Mouse (Mus musculus) spleen, adult 12 weeks (tissue): ENCODE data around the gene Fam71e1.

Experiments
- DNase-seq: peaks from one replicate; pipeline ENCODE4 v3.0.0; 2022; ENCODE audit warnings: low spot score

Gene Fam71e1

DNA sequence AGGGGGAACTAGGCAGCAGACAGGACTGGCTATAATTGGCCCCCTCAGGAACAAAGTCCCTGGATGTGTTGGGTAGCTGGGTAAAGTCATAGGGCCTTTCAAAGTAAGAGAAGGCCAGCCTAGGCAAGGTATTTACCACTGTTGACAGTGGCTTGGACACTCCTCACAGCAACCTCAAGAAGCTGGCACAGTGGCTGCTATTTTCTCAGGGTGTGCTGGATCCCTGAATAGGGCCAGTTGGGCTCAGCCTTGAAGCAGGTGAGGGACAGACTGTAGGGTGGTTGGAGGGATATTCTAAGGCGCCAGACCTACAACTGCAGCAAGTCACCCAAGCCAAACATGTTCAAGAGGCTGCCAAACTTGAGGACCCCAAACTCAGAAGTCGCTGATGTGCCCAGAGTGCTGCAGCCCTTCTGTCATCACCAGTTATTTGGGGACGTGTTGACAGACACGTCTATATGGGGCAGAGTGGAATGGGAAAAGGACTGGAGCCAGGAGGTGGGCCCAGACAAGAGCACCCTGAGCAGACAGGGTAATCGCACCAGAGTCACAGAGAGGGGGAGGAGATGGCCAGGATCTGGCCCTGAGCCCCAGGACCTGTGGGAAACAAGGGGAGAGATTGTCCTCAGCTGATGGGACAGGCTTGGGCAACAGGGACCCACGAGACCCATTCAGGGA lies 24.4 kb upstream of the Fam71e1 start:
- no peak for DNase-seq

DNA sequence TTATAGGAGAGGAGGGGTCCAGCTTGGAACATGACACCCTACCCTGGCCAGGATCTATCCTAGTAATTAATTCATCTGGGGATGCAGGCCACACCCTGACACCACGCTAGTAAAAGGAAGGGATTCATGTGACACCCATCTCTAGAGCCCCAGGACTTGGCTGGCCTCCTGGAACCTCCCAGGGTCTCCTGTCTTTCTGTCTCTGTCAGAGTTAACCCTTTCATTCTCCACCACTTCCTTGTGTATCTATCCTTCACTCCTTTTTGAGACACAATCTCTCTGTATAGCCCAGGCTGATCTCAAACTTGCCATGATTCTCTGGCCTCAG lies 23.9 kb upstream of the Fam71e1 start:
- DNase-seq: no peak

DNA sequence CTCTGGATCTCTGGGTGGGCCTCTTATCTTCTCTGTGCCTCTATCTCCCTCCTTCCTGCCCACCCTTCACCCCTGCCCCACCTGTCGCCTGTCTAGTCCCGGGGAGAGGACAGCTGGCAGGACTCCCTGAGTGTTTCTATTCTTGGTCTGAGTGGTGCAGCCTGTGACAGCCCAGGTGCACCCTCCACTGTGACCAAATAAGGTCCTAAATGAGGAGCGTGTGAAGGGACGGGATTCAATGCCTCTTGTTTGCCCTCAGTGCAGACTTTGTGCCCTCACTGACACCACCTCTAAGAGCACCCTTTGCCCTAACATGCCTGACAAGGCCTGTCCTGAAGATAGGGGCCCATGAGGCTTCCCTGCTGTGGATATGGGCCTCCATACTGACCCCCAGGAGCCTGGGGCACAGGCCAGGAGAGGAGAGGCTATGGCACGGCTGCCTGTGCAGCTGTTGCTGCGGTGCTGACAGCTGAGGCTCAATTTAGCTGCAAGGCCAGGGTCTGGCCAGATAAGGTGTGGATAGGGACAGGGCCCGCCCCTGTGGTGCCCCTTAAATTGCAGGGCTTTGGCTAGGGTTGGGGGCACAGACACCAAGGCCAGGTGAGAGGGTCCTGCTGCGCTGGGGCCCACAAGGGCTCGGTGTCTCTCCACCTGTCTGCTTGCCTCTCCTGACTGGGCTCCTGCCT lies 23.3 kb upstream of the Fam71e1 start:
- no peak for DNase-seq

DNA sequence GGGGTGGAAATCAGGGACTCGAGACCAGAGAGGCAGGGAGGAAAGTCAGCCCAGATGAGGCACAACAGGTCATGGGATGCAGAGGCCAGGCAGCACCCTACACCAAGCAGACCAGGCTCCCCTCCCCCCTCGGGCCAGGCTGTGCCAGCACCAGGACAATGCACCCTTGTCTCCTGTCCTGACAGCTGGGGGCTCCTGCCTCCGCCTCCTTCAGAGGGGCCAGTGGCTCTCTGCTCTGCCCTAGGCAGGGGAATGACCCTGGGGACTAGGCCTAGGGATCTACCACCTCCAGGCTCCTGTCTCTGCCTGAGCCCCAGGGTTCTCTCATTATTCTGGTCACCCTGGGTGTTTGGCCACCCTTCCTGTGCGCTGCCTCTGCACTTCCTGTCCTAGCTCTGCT lies 22.0 kb upstream of the Fam71e1 start:
- no peak for DNase-seq

DNA sequence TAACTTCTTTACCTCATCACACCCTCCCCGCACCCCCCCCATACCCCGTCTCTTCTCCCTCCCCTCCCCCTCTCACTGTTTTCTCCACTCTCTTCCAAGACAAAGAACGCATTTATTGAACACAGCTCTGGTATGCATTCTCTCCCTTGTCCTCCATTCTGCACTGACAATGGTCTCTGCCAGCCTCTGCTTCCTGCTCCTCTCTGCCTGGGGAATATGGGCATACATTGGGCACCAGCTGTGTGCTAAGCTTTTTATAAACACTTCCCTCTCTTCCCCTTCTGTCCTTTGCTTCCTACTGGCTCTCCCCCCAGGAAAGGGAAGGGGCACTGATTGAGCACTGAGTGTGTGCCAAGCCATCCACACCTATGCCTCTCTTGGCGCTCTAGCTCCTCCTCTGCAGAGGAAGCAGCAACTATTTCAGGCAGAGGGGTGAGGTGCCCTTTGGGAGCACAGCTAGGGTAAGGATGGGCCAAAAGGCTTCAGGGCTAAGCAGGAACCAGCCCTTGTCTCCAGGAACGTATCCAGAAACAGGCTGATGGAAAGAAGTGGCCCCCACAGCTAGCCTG lies 21.3 kb upstream of the Fam71e1 start:
- no peak for DNase-seq

DNA sequence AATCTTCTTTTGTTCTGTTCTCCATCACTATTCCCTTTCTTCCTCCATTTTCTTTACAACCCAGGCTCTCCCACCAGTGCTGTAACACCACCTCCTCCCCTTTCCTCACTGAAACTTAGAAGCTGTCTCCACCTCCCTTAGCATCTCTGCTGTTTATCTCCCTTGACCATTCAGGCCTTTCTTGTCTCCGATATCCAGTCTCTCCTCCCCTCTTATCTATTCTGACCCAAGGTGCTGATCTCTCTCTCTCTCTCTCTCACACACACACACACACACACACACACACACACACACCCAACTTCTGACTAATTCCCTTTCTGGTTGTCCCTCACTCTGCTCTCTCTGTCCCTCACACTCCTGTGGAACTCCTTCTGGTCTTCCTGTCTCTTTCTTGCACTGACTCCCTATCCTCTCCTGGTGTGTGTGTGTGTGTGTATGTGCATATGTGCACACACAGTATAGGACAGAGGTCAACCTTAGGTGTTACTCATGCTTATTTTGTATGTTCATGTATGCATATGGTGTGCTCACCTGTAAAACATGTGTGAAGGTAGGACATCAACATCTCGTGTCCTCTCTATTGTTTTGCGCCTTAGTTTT lies 13.4 kb upstream of the Fam71e1 start:
- DNase-seq: no peak

DNA sequence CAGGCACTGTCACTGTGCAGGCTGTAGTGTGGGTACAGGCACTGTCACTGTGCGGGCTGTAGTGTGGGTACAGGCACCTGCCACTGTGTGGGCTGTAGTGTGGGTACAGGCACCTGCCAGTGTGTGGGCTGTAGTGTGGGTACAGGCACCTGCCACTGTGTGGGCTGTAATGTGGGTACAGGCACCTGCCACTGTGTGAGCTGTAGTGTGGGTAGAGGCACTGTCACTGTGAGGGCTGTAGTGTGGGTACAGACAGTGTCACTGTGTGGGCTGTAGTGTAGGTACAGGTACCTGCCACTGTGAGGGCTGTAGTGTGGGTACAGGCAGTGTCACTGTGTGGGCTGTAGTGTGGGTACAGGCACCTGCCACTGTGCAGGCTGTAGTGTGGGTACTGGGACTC lies 12.3 kb upstream of the Fam71e1 start:
- no peak for DNase-seq

DNA sequence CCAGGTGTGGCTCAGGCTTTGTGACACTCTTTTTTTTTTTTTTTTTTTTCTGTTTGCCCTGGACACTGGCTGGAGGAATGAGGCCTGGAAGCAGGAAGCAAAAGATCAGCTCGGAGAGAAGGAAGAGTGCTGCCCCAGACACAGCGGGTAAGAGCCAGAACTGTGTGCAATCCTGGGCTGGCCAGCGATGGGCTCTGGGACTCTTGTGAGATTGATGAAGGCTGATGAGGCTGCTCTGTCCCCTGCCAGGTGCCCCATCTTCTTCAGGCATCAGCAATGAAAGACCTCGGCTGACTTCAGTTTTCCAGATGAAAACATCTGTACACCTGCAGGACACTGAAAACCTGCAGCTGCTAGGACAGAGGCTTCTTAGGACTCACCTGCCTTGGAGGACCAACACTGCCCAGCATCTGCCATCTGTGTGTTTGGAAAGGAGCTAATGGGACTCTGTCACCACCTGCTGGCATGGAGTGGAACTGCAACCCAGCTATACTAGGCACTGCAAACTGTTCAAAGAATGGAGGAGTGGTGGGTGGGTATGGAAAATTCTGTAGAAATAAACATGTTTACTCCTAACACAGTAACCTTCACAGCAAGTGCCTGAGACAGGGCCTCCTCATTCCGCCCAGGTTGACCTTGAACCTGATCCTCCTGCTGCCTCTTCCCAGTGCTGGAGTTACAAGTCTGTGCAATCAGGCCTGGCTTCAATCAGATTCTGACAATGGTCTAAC lies 11.4 kb upstream of the Fam71e1 start:
- peak; percentile 74 for DNase-seq

DNA sequence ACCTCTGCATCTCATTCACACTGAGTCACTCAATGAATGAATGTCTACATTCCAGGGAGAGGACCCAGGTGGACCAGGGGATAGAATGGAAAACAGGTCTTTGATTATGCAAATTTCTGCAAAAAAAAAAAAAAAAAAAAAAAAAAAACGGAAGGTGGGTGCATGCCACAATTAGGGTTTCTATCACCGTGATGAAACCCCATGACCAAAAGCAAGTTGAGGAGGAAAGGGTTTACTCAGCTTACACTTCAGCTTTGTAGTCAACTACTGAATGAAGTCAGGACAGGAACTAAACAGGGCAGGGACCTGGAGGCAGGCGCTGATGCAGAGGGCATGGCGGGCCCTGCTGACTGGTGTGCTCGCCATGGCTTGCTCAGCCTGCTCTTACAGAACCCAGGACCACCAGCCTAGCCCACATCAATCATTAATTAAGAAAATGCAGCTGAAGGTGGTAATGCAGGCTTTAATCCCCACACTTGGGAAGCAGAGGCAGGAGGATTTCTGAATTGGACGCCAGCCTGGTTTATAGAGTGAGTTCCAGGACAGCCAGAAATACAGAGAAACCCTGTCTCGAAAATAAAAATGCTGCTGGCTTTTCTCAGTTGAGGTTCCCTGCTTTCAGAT lies 10.7 kb upstream of the Fam71e1 start:
- DNase-seq: no peak

DNA sequence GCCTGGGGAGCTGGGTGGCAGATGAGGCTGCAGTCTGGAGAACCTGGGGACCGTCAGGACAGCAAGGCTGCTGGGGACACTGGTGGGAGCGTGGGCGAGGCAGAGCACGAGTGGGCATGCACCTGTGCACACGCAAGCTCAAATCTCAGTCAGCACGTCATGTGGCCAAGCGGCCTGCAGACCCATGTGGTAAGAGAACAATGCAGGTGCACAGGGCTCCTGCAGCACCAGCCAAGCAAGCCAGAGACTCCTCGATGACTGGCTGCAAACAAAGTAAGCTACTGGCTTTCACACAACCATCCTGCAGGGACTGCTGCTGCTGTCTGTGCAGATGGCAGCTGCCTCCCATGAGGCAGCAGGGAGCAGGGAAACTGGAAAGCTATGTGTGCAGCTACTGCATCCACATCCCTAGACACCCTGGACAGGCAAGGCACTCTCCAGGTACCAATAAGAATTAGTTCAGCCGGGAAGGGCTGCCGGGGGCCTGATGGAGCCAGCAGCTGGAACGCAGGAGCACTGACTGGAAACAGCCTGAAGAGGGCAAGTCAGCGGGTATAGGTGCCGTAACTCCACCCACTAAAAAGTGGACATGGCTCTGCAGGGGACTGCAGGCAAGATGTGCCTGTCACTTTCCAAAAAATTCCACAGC lies 9.3 kb upstream of the Fam71e1 start:
- DNase-seq: no peak

DNA sequence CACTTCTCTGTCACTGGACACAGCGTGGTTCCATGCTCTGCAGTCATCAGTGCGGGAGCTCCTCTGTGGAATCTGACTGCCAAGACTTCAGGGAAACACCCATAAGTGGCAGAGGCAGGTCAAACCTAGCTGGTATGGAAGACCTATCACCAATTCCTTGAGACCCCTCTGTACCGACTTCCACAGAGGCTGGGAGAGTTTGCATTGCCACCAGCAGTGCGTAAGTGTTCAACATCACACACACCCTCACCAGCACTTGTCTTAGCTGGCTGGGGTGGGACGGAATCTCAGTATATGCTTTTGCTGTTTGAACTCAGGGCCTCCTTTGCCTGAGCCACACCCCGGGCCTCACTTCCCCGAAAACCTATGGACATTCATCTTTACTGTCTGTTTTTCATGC lies 8.4 kb upstream of the Fam71e1 start:
- DNase-seq: no peak

DNA sequence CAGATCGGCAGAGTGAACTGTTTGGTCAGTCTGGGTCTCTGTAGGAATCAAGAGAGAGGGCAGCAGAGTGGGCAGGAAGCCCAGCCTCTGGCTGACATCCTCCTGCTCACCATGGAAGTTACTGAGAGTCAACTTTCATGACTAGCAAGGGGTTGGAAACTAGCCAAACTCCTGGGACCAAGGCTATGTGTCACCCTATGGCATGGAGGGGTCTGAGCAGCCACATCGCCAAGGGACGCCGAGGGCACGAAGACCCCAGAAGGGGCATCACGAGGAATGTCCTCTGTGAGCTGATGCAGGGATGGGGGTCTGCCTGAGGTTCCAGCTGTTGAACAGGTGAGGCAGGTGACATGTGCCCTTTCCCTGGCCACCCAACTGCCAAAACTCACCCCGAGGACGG lies 7.8 kb upstream of the Fam71e1 start:
- no peak for DNase-seq

DNA sequence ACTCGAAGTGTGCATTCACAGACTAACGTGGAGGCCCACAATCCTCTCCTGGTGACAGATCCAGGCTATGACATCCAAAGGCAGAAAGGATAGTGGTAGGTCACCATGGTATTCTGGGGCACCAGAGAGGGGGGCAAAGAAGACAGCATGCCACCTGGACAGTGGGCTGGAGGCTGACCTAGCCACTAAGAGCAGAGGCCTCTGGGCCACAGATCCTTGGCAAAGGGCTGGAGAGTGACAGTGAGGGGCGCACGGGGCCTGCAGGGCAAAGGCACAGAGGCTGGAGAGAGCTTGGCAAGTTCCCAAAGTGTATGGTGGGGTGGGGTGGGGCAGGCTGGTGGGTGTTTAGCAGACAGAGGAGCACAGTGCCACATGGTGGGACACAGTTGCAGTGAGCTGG lies 6.1 kb upstream of the Fam71e1 start:
- no peak for DNase-seq

DNA sequence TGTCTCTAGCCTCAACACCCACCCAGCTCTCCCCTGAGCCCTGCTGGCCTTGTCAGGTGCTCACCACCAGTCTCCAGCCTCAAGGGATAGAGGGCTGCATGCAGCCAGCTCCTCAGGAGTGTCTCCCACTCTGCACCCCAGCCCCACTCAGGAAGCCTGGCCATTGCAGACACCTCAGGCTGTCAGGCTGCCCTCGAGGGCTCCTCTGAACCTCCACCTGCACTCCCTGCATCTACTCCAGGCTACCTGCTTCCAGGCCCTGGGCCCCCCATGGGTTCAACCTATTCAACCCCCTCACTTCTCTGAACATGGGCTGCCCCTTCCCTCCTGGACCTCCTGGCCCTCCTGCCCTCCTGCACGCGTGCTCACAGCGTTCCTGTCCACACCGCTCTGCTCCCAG lies 5.0 kb upstream of the Fam71e1 start:
- DNase-seq: no peak

DNA sequence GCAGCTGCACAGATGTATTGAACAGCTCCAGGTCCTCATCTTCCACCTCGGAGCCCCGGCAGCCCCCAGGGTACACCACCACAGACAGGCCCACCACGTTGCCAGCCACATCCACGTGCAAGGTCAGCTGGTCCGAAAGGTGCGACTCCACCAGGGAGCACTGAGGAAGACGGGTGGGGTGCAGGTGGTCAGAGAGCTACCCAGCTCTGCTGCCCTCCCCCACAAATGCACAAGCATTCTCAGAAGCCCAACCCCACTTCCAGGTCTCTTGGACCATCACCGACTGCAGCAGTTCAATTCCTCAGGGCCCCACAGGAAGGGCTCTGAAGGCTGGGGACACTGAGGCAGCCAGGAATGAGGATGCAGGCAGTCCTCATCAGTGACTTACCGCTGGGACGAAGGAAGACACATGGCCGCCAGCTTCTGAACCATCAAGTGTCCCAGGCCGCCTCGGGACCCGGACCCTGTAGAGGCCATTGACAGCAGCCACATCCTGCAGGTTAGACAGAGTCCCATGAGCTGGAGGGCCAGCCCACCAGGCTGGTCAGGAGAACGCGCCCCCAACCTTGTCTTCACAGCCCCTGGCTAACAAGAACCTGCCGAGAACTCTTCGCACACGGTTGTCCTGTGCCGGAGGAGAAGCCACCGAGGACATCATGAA lies 4.1 kb upstream of the Fam71e1 start:
- no peak for DNase-seq

DNA sequence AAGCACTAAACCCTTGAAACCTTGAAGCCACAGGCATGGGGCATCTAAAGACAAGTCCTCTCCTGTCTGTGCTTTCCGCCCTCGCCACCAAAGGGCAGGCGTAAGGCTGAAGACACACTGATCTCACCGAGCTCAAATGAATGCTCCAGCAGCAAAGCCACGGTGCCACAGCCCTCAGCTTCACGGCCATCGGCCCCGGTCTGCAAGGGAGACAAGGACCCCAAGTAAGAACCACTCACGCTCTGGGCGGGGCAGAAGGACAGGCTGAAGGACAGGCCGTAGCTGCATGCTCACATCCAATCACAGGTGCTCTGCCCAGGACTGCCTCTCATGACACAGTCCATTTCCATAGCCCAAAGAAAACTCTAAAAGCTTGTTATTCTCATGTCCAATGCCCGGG lies 1.7 kb upstream of the Fam71e1 start:
- DNase-seq: no peak

DNA sequence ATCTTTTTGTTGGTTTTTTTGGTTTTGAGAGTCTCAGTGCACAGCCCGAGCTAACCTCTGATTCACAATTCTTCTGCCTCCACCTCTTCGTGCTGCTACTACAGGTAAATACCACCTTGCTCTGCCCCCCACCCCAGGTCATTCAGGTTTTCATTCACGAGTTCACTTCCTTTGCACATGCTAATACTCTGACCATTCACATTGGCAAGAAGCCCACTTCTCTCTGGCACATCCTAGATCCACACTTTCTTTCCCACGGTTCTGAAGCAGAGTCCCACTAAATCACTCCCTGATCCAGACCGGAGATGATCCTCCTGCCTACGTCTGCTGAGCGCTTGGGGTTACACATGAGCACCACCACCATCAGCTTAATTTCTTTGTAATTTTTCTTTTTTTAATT lies 1.3 kb upstream of the Fam71e1 start:
- no peak for DNase-seq

DNA sequence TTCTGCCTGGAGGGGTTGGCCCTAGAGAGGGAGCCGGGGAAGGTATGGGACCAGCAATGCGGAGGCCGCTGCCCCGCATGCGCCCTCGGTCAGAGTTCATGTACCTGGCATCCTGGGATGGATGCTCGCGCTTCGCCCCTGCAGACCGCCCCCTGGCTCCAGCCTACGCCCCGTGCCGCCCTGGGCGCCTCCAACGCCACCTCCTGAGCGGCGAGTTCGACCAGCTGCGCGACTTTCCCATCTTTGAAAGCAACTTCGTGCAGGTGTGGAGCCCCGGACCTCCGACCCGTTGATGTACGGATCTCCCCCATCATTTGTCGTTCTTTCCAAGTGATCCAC lies 359 bp downstream of the Fam71e1 start:
- DNase-seq: no peak

DNA sequence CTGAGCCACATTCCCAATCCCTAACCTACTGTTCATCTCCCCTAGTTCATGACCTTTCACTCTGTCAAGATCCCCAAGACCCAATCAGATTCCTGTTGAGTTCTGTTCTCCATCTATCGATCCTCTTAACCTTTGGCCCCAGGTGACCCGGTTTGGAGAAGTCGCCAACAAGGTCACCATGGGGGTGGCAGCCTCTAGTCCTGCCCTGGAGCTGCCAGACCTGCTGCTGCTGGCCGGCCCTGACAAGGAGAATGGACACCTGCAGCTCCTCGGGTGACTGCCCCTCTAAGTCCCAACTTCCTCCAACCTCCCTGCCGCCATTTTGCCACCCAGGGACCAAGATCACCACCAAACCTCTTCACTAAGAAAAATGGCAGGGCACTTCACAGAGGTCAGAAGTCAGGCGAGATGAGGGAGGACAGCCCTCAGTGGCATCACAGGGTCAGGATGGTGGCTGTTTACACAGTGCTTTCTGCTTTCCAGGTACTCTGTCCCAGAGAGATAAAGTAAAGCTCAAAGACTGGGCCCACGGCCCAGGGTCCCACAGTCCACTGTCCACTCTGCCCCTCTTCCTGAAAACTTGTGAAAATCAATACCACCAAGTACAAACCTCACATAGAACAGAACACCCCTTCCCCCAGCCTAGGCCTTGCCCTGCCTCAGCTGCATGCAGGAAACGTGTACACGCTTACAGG lies 1.1 kb downstream of the Fam71e1 start:
- no peak for DNase-seq

DNA sequence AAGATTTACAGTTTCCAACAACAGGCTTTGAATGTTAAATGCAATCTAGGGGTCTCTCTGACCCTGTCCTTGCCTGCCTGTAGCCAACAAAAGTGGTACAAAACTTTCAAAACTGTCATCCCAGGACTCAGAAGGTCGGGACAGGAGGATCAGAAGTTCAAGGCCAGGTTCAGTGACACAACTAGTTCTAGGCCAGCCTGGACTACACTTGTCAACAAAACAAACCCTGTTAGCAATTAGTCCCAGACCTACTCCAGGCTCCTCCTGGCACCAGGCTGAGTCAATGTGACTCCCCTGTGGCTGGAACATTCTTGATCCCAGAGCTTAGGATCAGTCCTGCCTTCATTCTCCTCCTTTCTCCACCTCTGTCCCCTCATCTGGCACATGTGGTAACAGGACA lies 2.5 kb downstream of the Fam71e1 start:
- DNase-seq: no peak

DNA sequence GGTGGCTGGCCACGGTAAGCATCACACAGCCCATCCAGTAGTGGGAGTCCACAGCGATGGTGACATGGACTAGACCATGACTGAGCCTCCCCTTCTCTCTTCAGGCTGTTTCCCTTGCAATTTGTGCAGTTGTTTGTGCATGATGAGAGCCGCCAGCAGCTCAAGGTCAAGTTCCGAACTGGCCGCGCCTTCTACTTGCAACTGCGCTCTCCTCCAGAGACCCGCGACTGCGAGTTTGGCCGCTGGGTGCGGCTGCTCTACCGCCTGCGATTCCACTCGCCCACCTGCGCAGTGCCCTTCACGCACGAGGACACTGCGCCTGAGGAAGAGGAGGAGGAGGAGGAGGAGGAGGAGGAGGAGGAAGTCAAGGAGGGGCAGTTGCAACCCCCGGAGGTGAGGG lies 3.7 kb downstream of the Fam71e1 start:
- DNase-seq: no peak
